Mouse (Mus musculus) ES-E14 (cell line): ENCODE results near the gene Slc30a10. TPM values are rescaled to one million over a fixed set of nuclear protein-coding genes. Genes with fewer than 3 reads are reported as not detected.

Experiments
- DNase-seq: peaks from one replicate; pipeline ENCODE4 v3.0.0-alpha.2; 2013; ENCODE audit warnings: low read depth, low spot score
- H3K27ac ChIP-seq: 2 replicates; pipeline ENCODE4 v1.5.1; 2012; ENCODE audit warnings: low read depth, mild to moderate bottlenecking, low read length, moderate library complexity, mixed read lengths; ENCODE audit not compliant: poor library complexity, insufficient read depth, severe bottlenecking
- H3K36me3 ChIP-seq: 2 replicates; pipeline ENCODE4 v1.6.1; 2012; ENCODE audit warnings: mild to moderate bottlenecking, low read length, moderate library complexity, mixed read lengths; ENCODE audit not compliant: control insufficient read depth, poor library complexity, insufficient read depth, severe bottlenecking
- H3K4me1 ChIP-seq, 2 experiments: fragments of 150-350 bp in 1 of 2; sonication (generic) in 1 of 2; 2 replicates each; pipeline ENCODE4 v1.6.1; 2012; ENCODE audit warnings: low read length in 2 of 2, mild to moderate bottlenecking in 1 of 2, mixed read lengths in 1 of 2; ENCODE audit not compliant: control insufficient read depth in 2 of 2, insufficient read depth in 2 of 2, poor library complexity in 1 of 2
- H3K4me3 ChIP-seq, 2 experiments: fragments of 150-350 bp in 1 of 2; sonication (generic) in 1 of 2; 2 replicates each; pipeline ENCODE4 v1.5.1; 2012; ENCODE audit warnings: low read length in 2 of 2, low read depth in 1 of 2, mild to moderate bottlenecking in 1 of 2, mixed read lengths in 1 of 2; ENCODE audit not compliant: insufficient read depth in 1 of 2, poor library complexity in 1 of 2, severe bottlenecking in 1 of 2
- H3K9ac ChIP-seq: 2 replicates; pipeline ENCODE4 v1.6.1; 2012; ENCODE audit warnings: low read depth, mild to moderate bottlenecking, low read length, mixed read lengths; ENCODE audit not compliant: poor library complexity, insufficient read depth, severe bottlenecking
- H3K9me3 ChIP-seq: fragments of 150-350 bp; sonication (generic); 2 replicates; pipeline ENCODE4 v1.6.1; 2012; ENCODE audit warnings: low read depth, mild to moderate bottlenecking, low read length; ENCODE audit not compliant: control insufficient read depth, insufficient read depth
- CHD2 ChIP-seq: IDR thresholded peaks from 2 replicates; pipeline ENCODE4 v1.6.1; 2014; ENCODE audit warnings: mild to moderate bottlenecking, low read depth, low read length, inconsistent platforms
- HCFC1 ChIP-seq: IDR thresholded peaks from 2 replicates; pipeline ENCODE4 v1.6.1; 2012; ENCODE audit warnings: low read length, inconsistent platforms, borderline replicate concordance; ENCODE audit not compliant: insufficient read depth
- MAFK ChIP-seq: IDR thresholded peaks from 2 replicates; pipeline ENCODE4 v1.6.1; 2014; ENCODE audit warnings: mild to moderate bottlenecking, low read depth, low read length, inconsistent platforms; ENCODE audit not compliant: insufficient read depth
- ZC3H11A ChIP-seq: IDR thresholded peaks from 2 replicates; pipeline ENCODE4 v1.6.1; 2012; ENCODE audit warnings: low read depth, mild to moderate bottlenecking, inconsistent platforms, low read length, borderline replicate concordance
- ZNF384 ChIP-seq: IDR thresholded peaks from 2 replicates; pipeline ENCODE4 v1.6.1; 2012; ENCODE audit warnings: low read depth, low read length, inconsistent platforms
- in situ Hi-C, 2 experiments: fragments of 600-800 bp; cut with MboI; formaldehyde crosslinking; loops; one replicate each; pipeline ENCODE4 v1.15.1; 2025; ENCODE audit warnings: low sequenced_read_pairs in 2 of 2, inconsistent platforms in 1 of 2; ENCODE audit not compliant: unreplicated experiment in 2 of 2
- total RNA-seq: library from RNA; depleted of rRNA; stranded (reverse); fragments of 300-350 nt; gene quantifications from 2 replicates; pipeline ENCODE4 v1.2.3, GENCODE M21; 2012

Gene Slc30a10
- total RNA-seq, 1 experiment, result 0.45 TPM

DNA sequence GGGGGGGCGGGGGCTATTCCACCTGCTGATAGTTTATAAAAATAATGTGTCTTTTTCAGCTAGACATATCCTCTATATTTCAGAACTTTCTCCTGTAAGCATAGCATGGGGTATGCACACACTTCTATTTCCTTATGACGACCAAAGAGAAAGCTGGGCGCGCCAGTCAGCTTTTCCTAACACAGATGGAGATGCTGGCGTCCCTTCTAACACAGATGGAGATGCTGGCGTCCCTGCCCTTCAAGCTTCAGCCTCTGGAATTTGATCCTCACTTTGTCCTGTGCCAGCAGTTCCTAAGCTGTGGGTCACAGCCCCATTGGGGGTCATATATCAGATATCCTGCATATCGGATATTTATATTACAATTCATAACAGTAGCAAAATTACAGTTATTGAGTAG lies 46.0 kb downstream of the Slc30a10 start:
- Histone ChIP-seq H3K9ac (no peak overlapping the region), H3K36me3 (no peaks in the 10 kb centered on the region), H3K27ac (no peak overlapping the region)

DNA sequence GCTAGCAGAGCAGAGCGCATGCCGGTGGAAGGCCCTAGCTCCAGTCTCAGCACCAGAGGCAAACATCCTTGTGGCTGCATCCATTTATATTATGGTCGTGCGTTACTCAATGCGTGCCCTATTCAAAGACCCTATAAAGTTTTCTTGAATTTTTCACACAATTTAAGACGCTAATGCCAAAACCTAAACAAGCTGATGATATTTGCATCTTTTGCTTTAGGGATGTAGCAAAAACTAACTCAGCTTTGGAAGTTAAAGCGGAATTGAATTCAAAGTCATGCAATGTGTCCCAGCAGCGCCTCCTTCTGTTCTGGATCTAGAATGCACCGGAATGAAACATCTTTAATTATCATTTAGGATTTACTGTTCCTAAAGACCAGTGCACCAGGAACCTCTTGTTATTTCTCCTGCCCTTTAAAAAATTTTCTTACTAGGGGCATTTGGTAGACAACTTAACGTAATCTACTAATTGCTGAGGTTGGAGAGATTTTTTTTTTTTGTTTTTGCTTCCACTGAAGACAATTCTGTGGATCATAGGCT lies 47.2 kb downstream of the Slc30a10 start:
- Histone ChIP-seq H3K4me1 (no peaks in the 10 kb centered on the region), H3K4me3 (no peak overlapping the region), H3K36me3 (no peaks in the 10 kb centered on the region), H3K9me3 (no peaks in the 10 kb centered on the region), H3K27ac (no peak overlapping the region), H3K9ac (no peak overlapping the region)
- in situ Hi-C loops, result no loop called here
- TF ChIP-seq CHD2 (no peak), ZNF384 (peak; percentile 53; the same call in 1 of the 2 replicates), HCFC1 (no peak), MAFK (no peak), ZC3H11A (peak; percentile 25; the same call in 1 of the 2 replicates)
- DNase-seq, result peak; percentile 40

More for the DNA sequence above, 46.0 kb downstream of the Slc30a10 start:
- no peaks in the 10 kb centered on the region for H3K9me3 ChIP-seq
- H3K4me1 ChIP-seq, result no peaks in the 10 kb centered on the region
- no peak for DNase-seq
- in situ Hi-C loops, result no loop called here
- TF ChIP-seq CHD2, result no peak
- no peak for TF ChIP-seq MAFK
- no peak for TF ChIP-seq HCFC1
- no peak for TF ChIP-seq ZC3H11A
- TF ChIP-seq ZNF384, result no peak
- no peak overlapping the region for H3K4me3 ChIP-seq

DNA sequence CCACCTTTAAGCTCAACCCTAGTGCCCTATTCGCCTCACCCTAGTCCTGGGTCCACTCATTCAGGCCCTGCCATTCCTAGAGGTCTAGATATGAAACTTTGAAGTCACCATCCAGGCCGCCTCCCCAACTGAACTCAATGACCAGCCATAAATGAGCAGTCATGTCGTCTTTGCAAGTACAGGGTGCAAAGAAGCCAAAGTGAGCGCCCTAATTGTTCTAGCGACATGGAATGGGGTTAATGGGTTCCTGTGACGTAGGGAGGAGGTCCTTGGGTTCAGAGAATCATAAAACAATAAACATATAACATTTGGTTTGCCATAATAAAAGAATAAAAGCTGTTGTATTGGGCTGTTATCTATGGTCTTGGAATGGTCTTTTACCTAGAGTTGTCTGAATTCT lies 47.9 kb downstream of the Slc30a10 start:
- Histone ChIP-seq H3K4me1 (no peaks in the 10 kb centered on the region), H3K36me3 (no peaks in the 10 kb centered on the region), H3K9ac (no peak overlapping the region), H3K9me3 (no peaks in the 10 kb centered on the region), H3K4me3 (no peak overlapping the region), H3K27ac (no peak overlapping the region)
- TF ChIP-seq ZC3H11A (no peak), ZNF384 (no peak), CHD2 (no peak), HCFC1 (no peak), MAFK (no peak)
- in situ Hi-C loops, result no loop called here
- no peak for DNase-seq

DNA sequence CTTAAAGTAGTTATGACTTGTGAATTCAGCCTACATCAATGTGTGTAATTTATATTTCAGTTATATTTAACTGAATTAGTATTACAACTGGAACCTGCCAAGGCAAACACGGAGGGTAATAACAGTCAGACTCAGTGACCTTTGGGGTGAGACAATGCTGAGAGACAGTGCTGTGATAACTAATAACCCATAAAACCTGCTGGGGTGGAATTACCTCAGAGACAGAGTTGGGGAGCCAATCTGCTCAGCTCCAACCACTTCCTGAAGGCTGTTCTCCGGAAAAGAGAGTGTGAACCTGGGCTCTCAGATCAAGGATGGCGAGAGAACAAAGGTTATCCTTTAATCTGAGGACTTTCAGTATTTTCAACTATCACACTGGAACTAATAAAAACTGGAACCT lies 54.4 kb downstream of the Slc30a10 start:
- no peaks in the 10 kb centered on the region for H3K36me3 ChIP-seq
- no peak overlapping the region for H3K4me3 ChIP-seq
- H3K4me1 ChIP-seq, result no peaks in the 10 kb centered on the region
- TF ChIP-seq MAFK (no peak), HCFC1 (no peak), CHD2 (no peak), ZC3H11A (no peak), ZNF384 (no peak)
- no peaks in the 10 kb centered on the region for H3K9me3 ChIP-seq
- DNase-seq, result no peak
- in situ Hi-C loops, result no loop called here
- no peak overlapping the region for H3K27ac ChIP-seq
- no peak overlapping the region for H3K9ac ChIP-seq

DNA sequence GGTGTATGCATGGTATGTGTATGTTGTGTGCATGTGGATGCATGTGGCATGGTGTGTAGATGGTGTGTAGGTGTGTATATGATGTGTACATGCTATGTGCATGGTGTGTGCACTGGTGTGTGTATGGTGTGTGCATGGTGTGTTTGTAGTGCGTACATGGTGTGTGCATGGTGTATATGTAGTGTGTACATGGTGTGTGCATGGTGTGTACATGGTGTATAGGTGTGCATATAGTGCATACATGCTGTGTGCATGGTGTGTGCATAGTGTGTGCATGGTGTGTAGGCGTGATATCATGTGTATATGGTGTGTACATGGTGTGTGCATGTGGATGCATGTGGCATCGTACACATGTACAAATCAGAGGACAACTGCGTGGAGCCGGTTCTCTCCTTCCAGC lies 56.7 kb downstream of the Slc30a10 start:
- no peak for DNase-seq
- Histone ChIP-seq H3K36me3 (no peaks in the 10 kb centered on the region), H3K27ac (no peak overlapping the region), H3K9ac (no peak overlapping the region), H3K4me1 (peaks cover 0 to 4% of the 10 kb centered on the region in 2 experiments; a peak in 1 of 4 replicates), H3K9me3 (no peaks in the 10 kb centered on the region), H3K4me3 (no peak overlapping the region)
- in situ Hi-C loops, result no loop called here
- TF ChIP-seq ZNF384 (no peak), CHD2 (no peak), ZC3H11A (no peak), MAFK (no peak), HCFC1 (no peak)
